Mouse (Mus musculus) gastrocnemius, postnatal 10 days (tissue): ENCODE results near the gene Kifc1. TPM values are rescaled to one million over a fixed set of nuclear protein-coding genes. Genes with fewer than 3 reads are reported as not detected.

ENCODE experiments used
- DNase-seq: peaks from one replicate; pipeline ENCODE4 v3.0.0; 2021; ENCODE audit warnings: mixed read lengths
- long read RNA-seq, 2 experiments: library from polyadenylated mRNA; stranded (forward); transcript quantifications; one replicate each; pipeline ENCODE4 v2.0.0; 2021
- total RNA-seq, 2 experiments: library from RNA; stranded (reverse); gene quantifications; 2 replicates each; pipeline ENCODE4 v1.2.3; 2021

The Kifc1 gene
- total RNA-seq, result 10 to 100 TPM in 1 of 2 experiments, 1 to 10 TPM in 1; 8.0 to 10.6 TPM
- long read RNA-seq, experiment 1, transcript Kifc1-204 (11 exons, 2,357 nt), result major isoform, 12 of 16 reads
- long read RNA-seq, experiment 1, partial matches to known transcripts, result 1 of 16 reads
- long read RNA-seq, experiment 1, other reads (novel, unspliced or antisense), result 3 of 16 reads
- long read RNA-seq, experiment 2, partial matches to known transcripts, result 2 of 8 reads
- long read RNA-seq, experiment 2, other reads (novel, unspliced or antisense), result 2 of 8 reads

- peak; percentile 98 for DNase-seq
Measured at GRCm38 (mm10) chr17:33890533-33891059, at the start of gene Kifc1. Kifc1 (minus strand) TSS chr17:33890661.

- DNase-seq, result no peak
Measured at GRCm38 (mm10) chr17:33938783-33939182, 48.3 kb upstream of the Kifc1 start.

GRCm38 (mm10) chr17:33936993-33937392 is 46.5 kb upstream of the Kifc1 start:
- DNase-seq, result no peak

GRCm38 (mm10) chr17:33935422-33936055 is 45.1 kb upstream of the Kifc1 start:
- no peak for DNase-seq

GRCm38 (mm10) chr17:33932970-33933369 is 42.5 kb upstream of the Kifc1 start:
- DNase-seq, result no peak

- DNase-seq, result no peak
Measured at GRCm38 (mm10) chr17:33932448-33932847, 42.0 kb upstream of the Kifc1 start.

- DNase-seq, result no peak
Measured at GRCm38 (mm10) chr17:33931947-33932346, 41.5 kb upstream of the Kifc1 start.

GRCm38 (mm10) chr17:33931159-33931866 is 40.9 kb upstream of the Kifc1 start:
- no peak for DNase-seq

GRCm38 (mm10) chr17:33930280-33931158 is 40.1 kb upstream of the Kifc1 start:
- no peak for DNase-seq

GRCm38 (mm10) chr17:33929371-33930279 is 39.2 kb upstream of the Kifc1 start, which contains the start of gene Rgl2:
Rgl2 (plus strand) TSS chr17:33929543.
- peak; percentile 95 for DNase-seq

GRCm38 (mm10) chr17:33928251-33928947 is 37.9 kb upstream of the Kifc1 start:
- no peak for DNase-seq

GRCm38 (mm10) chr17:33926207-33926932 is 35.9 kb upstream of the Kifc1 start:
- no peak for DNase-seq

- DNase-seq, result no peak
Measured at GRCm38 (mm10) chr17:33925406-33926116, 35.1 kb upstream of the Kifc1 start.

GRCm38 (mm10) chr17:33924577-33925283 is 34.3 kb upstream of the Kifc1 start:
- DNase-seq, result peak; percentile 43

- no peak for DNase-seq
Measured at GRCm38 (mm10) chr17:33921361-33921760, 30.9 kb upstream of the Kifc1 start.

GRCm38 (mm10) chr17:33920282-33921097 is 30.0 kb upstream of the Kifc1 start:
- DNase-seq, result peak; percentile 84
